Mouse (Mus musculus): ENCODE measurements around the gene D1Ertd622e. TPM values are rescaled to one million over a fixed set of nuclear protein-coding genes. Genes with fewer than 3 reads are reported as not detected.
"Not testable (repeated sequence)": the region's sequence is repeated elsewhere in the genome, so short reads cannot be mapped to it uniquely, and the experiment has no call there.

The D1Ertd622e gene
- total RNA-seq, 2 experiments from 2014 or later = 14.9 to 31.9 TPM

- no peak for DNase-seq
- intact Hi-C loops (cut with DNase I; ENCODE audit: low total_unique reads) = no loop called here
Measured at GRCm38 (mm10) chr1:97599101-97599500, 62.8 kb downstream of the D1Ertd622e start.

- DNase-seq = no peak
- intact Hi-C loops (cut with DNase I; ENCODE audit: low total_unique reads) = no loop called here
Measured at GRCm38 (mm10) chr1:97588561-97588960, 73.3 kb downstream of the D1Ertd622e start.

GRCm38 (mm10) chr1:97585106-97585505 lies 76.8 kb downstream of the D1Ertd622e start:
- intact Hi-C loops (cut with DNase I; ENCODE audit: low total_unique reads) = no loop called here
- DNase-seq = no peak

- intact Hi-C loops (cut with DNase I; ENCODE audit: low total_unique reads) = no loop called here
- DNase-seq = no peak
Measured at GRCm38 (mm10) chr1:97584171-97584570, 77.7 kb downstream of the D1Ertd622e start.

GRCm38 (mm10) chr1:97583085-97583484 lies 78.8 kb downstream of the D1Ertd622e start:
- no peak for DNase-seq
- intact Hi-C loops (cut with DNase I; ENCODE audit: low total_unique reads) = no loop called here

GRCm38 (mm10) chr1:97580680-97581079 lies 81.2 kb downstream of the D1Ertd622e start:
- intact Hi-C loops (cut with DNase I; ENCODE audit: low total_unique reads) = not testable (repeated sequence)

GRCm38 (mm10) chr1:97580270-97580669 lies 81.6 kb downstream of the D1Ertd622e start:
- intact Hi-C loops (cut with DNase I; ENCODE audit: low total_unique reads) = no loop called here

More at GRCm38 (mm10) chr1:97580680-97581079, 81.2 kb downstream of the D1Ertd622e start:
- not testable (repeated sequence) for DNase-seq

GRCm38 (mm10) chr1:97578025-97578417 lies 83.9 kb downstream of the D1Ertd622e start:
- intact Hi-C loops (cut with DNase I; ENCODE audit: low total_unique reads) = no loop called here
- no peak for DNase-seq

More at GRCm38 (mm10) chr1:97580270-97580669, 81.6 kb downstream of the D1Ertd622e start:
- DNase-seq = no peak

GRCm38 (mm10) chr1:97577062-97578024 lies 84.5 kb downstream of the D1Ertd622e start:
- intact Hi-C loops (cut with DNase I; ENCODE audit: low total_unique reads) = no loop called here
- no peak for DNase-seq

GRCm38 (mm10) chr1:97576576-97576975 lies 85.3 kb downstream of the D1Ertd622e start:
- intact Hi-C loops (cut with DNase I; ENCODE audit: low total_unique reads) = no loop called here

GRCm38 (mm10) chr1:97570814-97571213 lies 91.1 kb downstream of the D1Ertd622e start:
- intact Hi-C loops (cut with DNase I; ENCODE audit: low total_unique reads) = no loop called here
- peak; percentile 3 for DNase-seq

More at GRCm38 (mm10) chr1:97576576-97576975, 85.3 kb downstream of the D1Ertd622e start:
- DNase-seq = no peak

GRCm38 (mm10) chr1:97567956-97568355 lies 93.9 kb downstream of the D1Ertd622e start:
- DNase-seq = no peak
- intact Hi-C loops (cut with DNase I; ENCODE audit: low total_unique reads) = no loop called here

GRCm38 (mm10) chr1:97564641-97565040 lies 97.2 kb downstream of the D1Ertd622e start:
- intact Hi-C loops (cut with DNase I; ENCODE audit: low total_unique reads) = no loop called here
- no peak for DNase-seq

- DNase-seq = no peak
- intact Hi-C loops (cut with DNase I; ENCODE audit: low total_unique reads) = no loop called here
Measured at GRCm38 (mm10) chr1:97562867-97563266, 99.0 kb downstream of the D1Ertd622e start.

Other genes with a start within 250 kb of the D1Ertd622e start
- gene Gin1, start 108.1 kb upstream of the D1Ertd622e start, total RNA-seq (2021) = 1 to 10 TPM; 3.4 to 3.9 TPM
- 1 to 10 TPM; 2.7 to 3.8 TPM for gene Ppip5k2, start 108.3 kb upstream of the D1Ertd622e start, total RNA-seq (2021)

Measured in gastrocnemius, postnatal 14 days (tissue).